Comparison of ENCODE assay signal across 8 mouse cellular contexts in genomic region chr13:22041651-22042567, GRCm38 (mm10). TPM values are rescaled to one million over a fixed set of nuclear protein-coding genes. Genes with fewer than 3 reads are reported as not detected.
DNase-seq lines count a peak whose midpoint lies in the region; ATAC-seq and TF ChIP-seq lines count a peak whose summit lies in the region.

No protein-coding gene starts in this region.

- no peaks in the 10 kb centered on the region for H3K9me3 ChIP-seq in intestine, postnatal 0 days (ENCODE audit: control insufficient read depth)
- H3K9me3 ChIP-seq in neural tube, embryonic 15.5 days (replicated peaks): no peaks in the 10 kb centered on the region

- TF ChIP-seq CTCF in intestine, postnatal 0 days (IDR thresholded peaks at IDR 0.05; ENCODE audit: low read depth): no peak

- H3K27me3 ChIP-seq in intestine, postnatal 0 days (replicated peaks; ENCODE audit: control insufficient read depth, insufficient read depth, low read length): no peaks in the 10 kb centered on the region
- no peaks in the 10 kb centered on the region for H3K27me3 ChIP-seq in neural tube, embryonic 15.5 days (replicated peaks)

- peak overlapping the region; percentile 70 for H3K4me2 ChIP-seq in intestine, postnatal 0 days (replicated peaks; ENCODE audit: low read depth)
- H3K4me2 ChIP-seq in neural tube, embryonic 15.5 days: peak overlapping the region; percentile 78

- peak overlapping the region; percentile 26 for H3K4me3 ChIP-seq in intestine, postnatal 0 days (ENCODE audit: low read depth, low read length)
- H3K4me3 ChIP-seq in neural tube, embryonic 15.5 days (replicated peaks): peak overlapping the region; percentile 44

- H3K9ac ChIP-seq in intestine, postnatal 0 days (ENCODE audit: low read depth, low read length): no peak overlapping the region
- H3K9ac ChIP-seq in neural tube, embryonic 15.5 days (replicated peaks): peak overlapping the region; percentile 26; the same call in 1 of the 2 replicates

- H3K4me1 ChIP-seq in intestine, postnatal 0 days (replicated peaks; ENCODE audit: control insufficient read depth, insufficient read depth, low read length): 0 out of 2 replicates have a peak, but pooled peaks cover 5% of the 10 kb centered on the region
- peaks cover 24% of the 10 kb centered on the region for H3K4me1 ChIP-seq in neural tube, embryonic 15.5 days

- H3K36me3 ChIP-seq in intestine, postnatal 0 days (ENCODE audit: control insufficient read depth, insufficient read depth): no peaks in the 10 kb centered on the region
- H3K36me3 ChIP-seq in neural tube, embryonic 15.5 days: no peaks in the 10 kb centered on the region

- 3% methylated on average over 13 of the region's 13 CpGs for WGBS in intestine, postnatal 0 days
- 3% methylated on average over 13 of the region's 13 CpGs for whole genome bisulfite sequencing in neural tube, embryonic 15.5 days

- no peak for ATAC-seq in intestine, postnatal 0 days
- ATAC-seq in neural tube, embryonic 15.5 days (ENCODE audit: low FRiP score): no peak

- DNase-seq in cerebellum, adult 11-12 months: peak; percentile 42
- no peak for DNase-seq in cerebellum, adult 11 months
- peak; percentile 40 for DNase-seq in thymus, postnatal 0 days (ENCODE audit: low spot score)
- no peak for DNase-seq in thymus, adult 18-20 months
- no peak for DNase-seq in left cerebral cortex, adult 11 months (ENCODE audit: low spot score)
- no peak for DNase-seq in layer of hippocampus, adult 9-11 months

- H3K27ac ChIP-seq in intestine, postnatal 0 days (ENCODE audit: low read depth, low read length): peak overlapping the region; percentile 81
- H3K27ac ChIP-seq in neural tube, embryonic 15.5 days (replicated peaks): peak overlapping the region; percentile 78

RNA-seq across cellular contexts. Expression of gene Hist1h4i, which starts 0.7 kb away (rescaled TPM):
- polyA plus RNA-seq in thymus, postnatal 0 days (2015; fragmentation: Nextera tagmentation; extraction: Ambion mirVana): 37.1 and 39.2 TPM in 2 replicates
- 9.4 and 9.9 TPM in 2 replicates for polyA plus RNA-seq in intestine, postnatal 0 days (2015; fragmentation: Nextera tagmentation; extraction: Ambion mirVana)
- polyA plus RNA-seq in neural tube, embryonic 15.5 days (2015; fragmentation: Nextera tagmentation; extraction: Ambion mirVana): 4.8 and 8.5 TPM in 2 replicates

RNA-seq across cellular contexts. Expression of gene Hist1h2ag, which starts 0.8 kb away (rescaled TPM):
- 178 and 206 TPM in 2 replicates for polyA plus RNA-seq in thymus, postnatal 0 days (2015; fragmentation: Nextera tagmentation; extraction: Ambion mirVana)
- polyA plus RNA-seq in intestine, postnatal 0 days (2015; fragmentation: Nextera tagmentation; extraction: Ambion mirVana): 12.9 and 16.0 TPM in 2 replicates
- 3.0 and 13.9 TPM in 2 replicates for polyA plus RNA-seq in neural tube, embryonic 15.5 days (2015; fragmentation: Nextera tagmentation; extraction: Ambion mirVana)

RNA-seq across cellular contexts. Expression of gene Hist1h2bj, which starts 1.1 kb away (rescaled TPM):
- polyA plus RNA-seq in thymus, postnatal 0 days (2015; fragmentation: Nextera tagmentation; extraction: Ambion mirVana): 74.2 and 89.3 TPM in 2 replicates
- polyA plus RNA-seq in intestine, postnatal 0 days (2015; fragmentation: Nextera tagmentation; extraction: Ambion mirVana): 2.3 and 4.1 TPM in 2 replicates
- polyA plus RNA-seq in neural tube, embryonic 15.5 days (2015; fragmentation: Nextera tagmentation; extraction: Ambion mirVana): 2.0 and 7.2 TPM in 2 replicates

RNA-seq across cellular contexts. Expression of gene Hist1h2bk, which starts 6.2 kb away (rescaled TPM):
- 25.8 and 33.9 TPM in 2 replicates for polyA plus RNA-seq in thymus, postnatal 0 days (2015; fragmentation: Nextera tagmentation; extraction: Ambion mirVana)
- 0.90 and 1.8 TPM in 2 replicates for polyA plus RNA-seq in intestine, postnatal 0 days (2015; fragmentation: Nextera tagmentation; extraction: Ambion mirVana)
- 0.97 and 2.2 TPM in 2 replicates for polyA plus RNA-seq in neural tube, embryonic 15.5 days (2015; fragmentation: Nextera tagmentation; extraction: Ambion mirVana)

RNA-seq across cellular contexts. Expression of gene Hist1h2ah, which starts 6.5 kb away (rescaled TPM):
- polyA plus RNA-seq in thymus, postnatal 0 days (2015; fragmentation: Nextera tagmentation; extraction: Ambion mirVana): 49.6 and 71.7 TPM in 2 replicates
- polyA plus RNA-seq in intestine, postnatal 0 days (2015; fragmentation: Nextera tagmentation; extraction: Ambion mirVana): 3.4 and 5.3 TPM in 2 replicates
- polyA plus RNA-seq in neural tube, embryonic 15.5 days (2015; fragmentation: Nextera tagmentation; extraction: Ambion mirVana): 4.5 TPM in 1 of 2 replicates, not detected in the other

Comparison
In these comparisons a context has a peak if more than half of its experiments do, and no peak if none do; other contexts are left out.
1. DNase-seq: peak in cerebellum, adult 11-12 months (single experiment) and thymus, postnatal 0 days (single experiment); none in cerebellum, adult 11 months (single experiment), thymus, adult 18-20 months (0 of 2), left cerebral cortex, adult 11 months (single experiment) and layer of hippocampus, adult 9-11 months (single experiment).
2. RNA of gene Hist1h2ag, which starts 0.8 kb away (polyA plus RNA-seq): 178 to 206 TPM in thymus, postnatal 0 days; 12.9 to 16.0 TPM in intestine, postnatal 0 days and 3.0 to 13.9 TPM in neural tube, embryonic 15.5 days; every median in the first group is over 10 times any median in the second.